ENCODE assay signal across 9 mouse cellular contexts in the genomic region with DNA sequence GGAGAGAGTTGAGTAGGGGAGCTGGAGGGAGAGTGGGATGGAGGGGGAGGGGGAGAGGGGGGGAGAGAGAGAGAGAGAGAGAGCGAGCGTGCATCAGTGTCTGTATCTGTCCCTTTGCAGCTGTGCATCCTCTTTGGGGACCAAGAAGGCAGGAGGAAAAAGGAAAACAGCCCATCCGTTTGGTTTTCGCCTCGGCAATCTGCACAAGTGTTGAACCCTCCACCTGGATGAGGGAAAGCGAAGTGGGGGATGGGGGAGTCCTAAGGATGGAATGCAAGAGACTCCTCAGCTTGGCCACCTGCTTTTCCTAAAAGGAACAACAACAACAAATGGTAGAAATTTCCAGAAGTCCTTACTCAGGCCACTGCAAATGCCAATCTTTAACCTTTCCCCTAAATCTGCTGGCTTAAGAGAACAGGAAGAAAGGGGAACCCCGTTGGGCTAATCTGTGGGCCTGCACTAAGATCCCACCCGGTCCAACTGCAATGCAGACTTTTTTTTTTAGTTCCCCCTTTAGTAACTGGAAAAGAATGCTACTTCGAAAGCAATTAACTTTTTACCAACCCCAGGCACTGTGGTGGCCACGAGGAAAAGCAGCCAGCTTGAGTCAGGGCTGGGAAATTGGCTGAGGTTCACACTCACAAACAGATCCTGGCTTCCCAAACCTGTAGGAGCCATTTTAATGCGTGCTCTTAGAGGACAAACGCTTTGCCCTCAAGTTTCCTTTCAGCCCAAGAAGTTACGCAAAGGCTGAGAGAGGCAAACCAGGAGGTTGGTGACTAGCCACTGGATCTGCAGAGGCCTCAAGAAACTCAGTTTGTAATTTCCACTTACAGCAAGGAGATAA. TPM values are rescaled to one million over a fixed set of nuclear protein-coding genes. Genes with fewer than 3 reads are reported as not detected.
DNase-seq lines count a peak whose midpoint lies in the region; ATAC-seq lines count a peak whose summit lies in the region.
"Had no signal": no experiment of that assay in that cellular context is flagged by ENCODE, and none has a peak within 500 bp of the region (broad histone marks: within the 10 kb centered on the region; RNA-seq: fewer than 3 reads in every experiment).

No protein-coding gene starts in this region.

- ATAC-seq in erythroblast, adult 5-6 weeks (replicated peaks; ENCODE audit: low FRiP score, poor library complexity, severe bottlenecking) = no peak
- peak; percentile 27 for ATAC-seq in granulocyte monocyte progenitor cell, adult 5-6 weeks (replicated peaks; ENCODE audit: poor library complexity, severe bottlenecking)
- ATAC-seq: Patski had no signal

- H3K36me3 ChIP-seq in erythroblast, embryonic 14.5 days (ENCODE audit: control insufficient read depth) = peaks cover 78% of the 10 kb centered on the region

- no peaks in the 10 kb centered on the region for H3K9me3 ChIP-seq in erythroblast, embryonic 14.5 days (ENCODE audit: control insufficient read depth, low read length)

- peaks cover 93% of the 10 kb centered on the region for H3K4me1 ChIP-seq in erythroblast, embryonic 14.5 days (ENCODE audit: control insufficient read depth)

- no peaks in the 10 kb centered on the region for H3K27me3 ChIP-seq in erythroblast, embryonic 14.5 days (ENCODE audit: control insufficient read depth)
- H3K27me3 ChIP-seq: Patski had no signal

- peak; percentile 51 for DNase-seq in cerebellum, adult 8-10 months
- DNase-seq in kidney, adult 11 months = peak; percentile 71
- DNase-seq in lung, postnatal 14 days = peak; percentile 42
- no peak for DNase-seq in left cerebral cortex, adult 18-20 months (ENCODE audit: low spot score in 2 of 2)
- no peak for DNase-seq in thymus, postnatal 4 days

- peak overlapping the region; percentile 75 for H3K4me3 ChIP-seq in erythroblast, embryonic 14.5 days (replicated peaks)

RNA-seq across cellular contexts. Expression of gene Zmynd8, which starts 17.0 kb away (rescaled TPM):
- polyA plus RNA-seq in erythroblast, embryonic 14.5 days (2012) = 5.2 and 5.3 TPM in 2 replicates
- total RNA-seq in erythroblast, adult 5-6 weeks (2015; ENCODE audit: low replicate concordance) = 60.1 and 81.1 TPM in 2 replicates
- 83.9 and 95.3 TPM in 2 replicates for total RNA-seq in erythroblast, adult 5-6 weeks (2017; ENCODE audit: low replicate concordance)
- total RNA-seq in granulocyte monocyte progenitor cell, adult 5-6 weeks (2014; fragmentation: Nextera tagmentation) = 53.0 and 58.3 TPM in 2 replicates
- 32.2 and 33.7 TPM in 2 replicates for total RNA-seq in granulocyte monocyte progenitor cell, adult 5-6 weeks (2017)
- total RNA-seq in left cerebral cortex, adult 18-20 months (2021) = 100 to 1,000 TPM; 150 to 151 TPM

Comparison
In these comparisons a context has a peak if more than half of its experiments do, and no peak if none do; other contexts are left out.
1. DNase-seq: peak in cerebellum, adult 8-10 months (single experiment), kidney, adult 11 months (single experiment) and lung, postnatal 14 days (single experiment); none in left cerebral cortex, adult 18-20 months (0 of 2) and thymus, postnatal 4 days (single experiment).